Mouse (Mus musculus): ENCODE measurements at regions not wholly inside any gene's neighbourhood (a gene's known extent, or its start where the extent isn't known, plus 50 kb on each side); places are given as distances from the start of the nearest gene placed in this dataset.

DNA sequence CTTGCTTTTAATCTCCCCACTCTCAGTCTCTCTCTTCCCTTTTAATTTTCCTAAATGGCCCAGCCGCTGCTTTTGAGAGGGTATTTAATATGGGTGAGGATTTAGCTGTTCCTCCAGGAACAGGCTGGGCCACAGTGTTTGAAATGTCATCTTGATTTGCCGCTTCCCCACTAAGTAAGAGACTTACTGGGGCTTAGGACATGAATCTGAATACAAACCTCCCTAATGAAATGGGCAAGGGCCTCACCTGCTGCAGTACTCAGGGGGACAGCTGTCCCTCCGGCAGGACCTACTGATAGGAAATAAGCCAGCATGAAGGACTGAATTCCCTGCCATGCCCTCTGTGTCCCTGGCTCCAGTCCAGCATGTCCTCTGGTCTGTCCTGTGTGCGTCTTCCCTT is 50.6 kb upstream of the Prr23a1 start:
- no peak for DNase-seq (ENCODE audit: low read depth, low spot score)

DNA sequence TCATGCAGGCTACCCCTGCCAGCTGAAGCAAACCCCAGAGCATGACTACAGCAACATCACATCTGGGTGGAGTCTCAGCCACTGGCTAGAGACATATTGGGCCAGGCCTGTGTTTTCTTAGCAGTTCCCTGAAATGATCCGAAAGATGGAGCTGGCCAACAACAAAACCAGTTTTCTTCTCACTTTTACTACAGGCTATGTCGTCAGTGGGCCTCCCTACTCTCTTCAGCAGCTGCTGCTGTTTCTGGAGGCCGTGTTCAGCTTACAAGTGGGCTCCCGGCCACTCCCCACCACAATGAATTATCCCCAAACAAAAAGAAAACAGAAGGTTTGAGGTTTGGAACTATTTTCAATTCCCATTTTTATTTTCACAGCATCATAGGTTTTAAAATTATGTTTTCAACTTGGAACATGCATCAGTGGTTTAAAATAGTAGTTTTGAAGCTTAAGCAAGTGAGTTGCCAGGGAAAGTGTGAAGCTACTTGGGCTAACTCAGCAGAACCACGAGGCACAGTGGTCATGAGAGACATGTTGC is 68.6 kb upstream of the Prr23a1 start:
- no peak for DNase-seq (ENCODE audit: low read depth, low spot score)

GRCm38 (mm10) chr9:98773212-98773611 is 69.1 kb upstream of the Prr23a1 start:
- no peak for DNase-seq (ENCODE audit: low read depth, low spot score)

GRCm38 (mm10) chr9:98754764-98755163 is 87.5 kb upstream of the Prr23a1 start:
- no peak for DNase-seq (ENCODE audit: low read depth, low spot score)

DNA sequence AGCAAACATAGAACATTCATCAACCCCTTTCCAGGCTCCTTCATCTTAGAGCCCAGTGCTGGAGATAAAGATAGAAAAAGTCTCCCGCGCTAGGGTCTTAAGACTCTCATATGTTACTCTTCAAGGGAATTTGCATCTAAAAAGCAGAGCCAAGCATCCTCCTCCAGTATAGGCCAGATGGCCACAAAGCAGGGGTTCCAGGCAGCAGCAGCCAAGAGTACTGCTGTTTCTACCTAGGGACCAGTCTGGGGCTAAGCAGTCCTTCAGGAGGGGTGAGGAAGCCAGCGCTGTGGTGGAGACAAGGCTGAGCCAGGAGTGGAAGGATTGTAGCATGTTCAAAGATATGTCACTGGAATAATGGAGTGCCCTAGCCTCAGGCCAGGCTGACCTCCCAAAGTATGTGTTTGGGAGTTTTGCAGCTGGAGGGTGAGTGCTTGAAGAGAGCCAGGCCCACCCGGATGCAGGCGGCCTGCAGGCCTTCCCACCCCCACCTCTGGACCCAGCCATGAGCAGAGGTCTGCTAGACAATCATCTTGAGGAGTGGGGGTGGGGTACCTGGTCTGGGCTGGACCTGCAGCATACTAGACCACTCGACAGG is 88.8 kb upstream of the Prr23a1 start:
- no peak for DNase-seq (ENCODE audit: low read depth, low spot score)

DNA sequence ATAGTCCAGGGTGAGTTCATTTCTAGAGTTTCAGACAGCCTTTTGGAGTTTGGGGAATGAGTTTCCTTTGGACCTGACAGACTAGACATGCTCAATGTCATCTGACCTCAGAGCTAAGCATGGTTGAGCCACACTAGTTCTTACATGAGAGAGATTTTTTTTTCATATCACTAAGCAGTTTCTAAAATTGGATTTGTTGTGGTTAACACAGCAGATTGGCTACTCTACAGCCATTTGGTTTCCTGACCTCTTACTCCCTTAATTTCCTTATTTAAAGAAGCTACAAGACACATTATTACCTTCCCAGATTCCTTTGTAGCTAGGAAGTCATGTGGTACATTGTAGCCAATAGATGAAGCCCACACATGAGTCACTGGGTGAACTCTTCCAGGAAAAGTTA is 98.5 kb upstream of the Prr23a1 start:
- DNase-seq (ENCODE audit: low read depth, low spot score), result no peak

- DNase-seq (ENCODE audit: low read depth, low spot score), result peak; percentile 18
These were observed 114.9 kb upstream of the Prr23a1 start for GRCm38 (mm10) chr9:98727276-98727860.

- peak; percentile 16 for DNase-seq (ENCODE audit: low read depth, low spot score)
These were observed 115.7 kb upstream of the Prr23a1 start for GRCm38 (mm10) chr9:98726638-98727037.

- DNase-seq (ENCODE audit: low read depth, low spot score), result no peak
These were observed 119.4 kb upstream of the Prr23a1 start for GRCm38 (mm10) chr9:98722885-98723284.

GRCm38 (mm10) chr9:98721381-98721780 is 119.9 kb upstream of the Mrps22 start:
- DNase-seq (ENCODE audit: low read depth, low spot score), result no peak

DNA sequence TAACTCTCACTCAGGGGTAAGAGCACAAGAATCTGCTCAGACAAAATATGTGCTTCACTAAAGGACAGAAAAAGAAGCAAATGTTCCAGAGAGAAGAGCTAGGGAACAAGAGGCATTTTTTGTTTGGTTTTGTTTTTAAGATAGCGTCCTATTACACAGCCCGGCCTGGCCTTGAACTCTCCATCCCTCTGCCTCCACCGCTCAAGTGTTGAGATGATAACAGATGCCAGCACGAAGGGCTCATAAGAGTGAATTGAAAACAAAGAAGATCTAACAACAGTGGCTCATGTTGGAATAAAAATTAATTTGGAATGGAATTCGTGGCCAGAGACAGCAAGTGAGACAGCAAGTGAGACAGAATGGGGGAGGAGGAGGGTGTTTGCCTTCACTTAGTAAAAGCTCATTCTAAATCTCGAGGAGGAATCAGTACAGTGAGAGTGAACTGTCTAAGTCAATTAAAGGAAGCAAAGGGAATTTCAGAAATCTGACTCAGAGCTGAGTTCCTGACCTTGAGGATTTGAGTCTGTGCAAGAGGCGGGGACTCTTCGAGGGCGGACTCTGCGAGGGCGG is 116.3 kb upstream of the Mrps22 start:
- DNase-seq (ENCODE audit: low read depth, low spot score), result peak; percentile 15

GRCm38 (mm10) chr9:98714661-98715060 is 113.2 kb upstream of the Mrps22 start:
- no peak for DNase-seq (ENCODE audit: low read depth, low spot score)

GRCm38 (mm10) chr9:98712826-98713225 is 111.4 kb upstream of the Mrps22 start:
- no peak for DNase-seq (ENCODE audit: low read depth, low spot score)

GRCm38 (mm10) chr9:98712023-98712563 is 110.6 kb upstream of the Mrps22 start:
- no peak for DNase-seq (ENCODE audit: low read depth, low spot score)

GRCm38 (mm10) chr9:98710155-98710710 is 108.8 kb upstream of the Mrps22 start:
- no peak for DNase-seq (ENCODE audit: low read depth, low spot score)

DNA sequence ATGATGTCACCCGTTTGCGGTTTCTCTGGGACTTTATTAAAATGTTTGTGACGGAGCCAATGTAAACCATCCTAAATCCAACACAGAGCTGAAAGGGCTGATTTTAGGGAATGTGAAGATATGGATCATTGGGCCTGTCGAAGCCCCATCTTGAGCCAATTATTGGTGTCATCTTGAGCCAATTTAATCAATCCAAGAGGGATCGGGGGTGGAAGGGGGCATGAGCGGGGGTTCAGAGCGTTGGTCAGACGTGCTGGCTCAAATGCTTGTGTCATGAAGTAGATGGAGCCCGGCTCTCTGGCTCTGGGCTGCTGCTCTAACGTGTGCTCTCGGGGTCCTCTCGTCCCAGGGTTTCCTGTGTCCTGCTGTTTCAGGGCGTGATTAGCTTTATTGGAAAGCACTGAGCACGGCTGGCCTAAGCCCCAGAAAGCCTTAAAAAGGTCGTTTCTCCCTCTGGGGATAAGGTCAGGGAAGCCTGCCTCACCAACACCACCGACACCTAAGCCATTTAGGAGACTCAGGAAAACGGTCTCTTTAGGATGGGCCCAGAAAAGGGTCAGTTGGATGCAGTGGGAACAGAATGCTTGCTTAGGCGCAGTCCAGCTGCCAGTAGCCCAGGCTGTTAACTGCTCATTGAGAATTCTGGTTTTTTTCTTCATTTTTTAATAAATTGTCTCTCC is 106.7 kb upstream of the Mrps22 start:
- no peak for DNase-seq (ENCODE audit: low read depth, low spot score)

GRCm38 (mm10) chr9:98707491-98707890 is 106.0 kb upstream of the Mrps22 start:
- DNase-seq (ENCODE audit: low read depth, low spot score), result no peak

GRCm38 (mm10) chr9:98704131-98704530 is 102.7 kb upstream of the Mrps22 start:
- DNase-seq (ENCODE audit: low read depth, low spot score), result peak; percentile 17

GRCm38 (mm10) chr9:98703331-98703730 is 101.9 kb upstream of the Mrps22 start:
- no peak for DNase-seq (ENCODE audit: low read depth, low spot score)

GRCm38 (mm10) chr9:98700571-98700970 is 99.1 kb upstream of the Mrps22 start:
- DNase-seq (ENCODE audit: low read depth, low spot score), result no peak

DNA sequence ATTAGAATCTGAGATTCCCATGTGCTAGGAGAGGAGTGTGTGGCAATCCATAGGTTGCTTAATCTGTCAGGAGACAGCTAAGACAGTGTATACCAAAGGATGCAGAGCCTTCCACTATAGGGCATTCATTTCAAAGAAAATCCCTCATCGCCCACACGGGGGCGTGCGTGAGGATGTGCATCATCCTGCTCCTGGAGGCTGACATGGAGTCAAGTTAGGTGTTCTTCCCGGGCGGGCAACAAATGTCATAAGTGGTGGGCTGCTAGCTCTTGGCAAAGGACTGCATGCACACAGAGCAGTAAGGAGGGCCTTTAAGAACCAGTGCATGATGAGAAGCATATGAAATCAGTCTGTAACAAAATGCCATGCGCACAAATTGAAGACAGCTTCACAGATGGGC is 95.7 kb upstream of the Mrps22 start:
- peak; percentile 68 for DNase-seq (ENCODE audit: low read depth, low spot score)

- no peak for DNase-seq (ENCODE audit: low read depth, low spot score)
These were observed 93.6 kb upstream of the Mrps22 start for GRCm38 (mm10) chr9:98695035-98695434.

Data from ZHBTc4 (cell line).